Mouse (Mus musculus): Measurements from ENCODE around the gene H2al1h. TPM values are rescaled to one million over a fixed set of nuclear protein-coding genes. Genes with fewer than 3 reads are reported as not detected.
"Not testable (repeated sequence)": the region's sequence is repeated elsewhere in the genome, so short reads cannot be mapped to it uniquely, and the experiment has no call there.

H2al1h gene
- polyA plus RNA-seq, 1 experiment from 2014 or later = not detected

- not testable (repeated sequence) for H3K9me3 ChIP-seq; H3K9ac ChIP-seq (replicated peaks); H3K27ac ChIP-seq; H3K27me3 ChIP-seq; H3K36me3 ChIP-seq; H3K4me3 ChIP-seq (replicated peaks); H3K4me2 ChIP-seq; H3K4me1 ChIP-seq (replicated peaks); ATAC-seq (ENCODE audit: insufficient number of reproducible peaks, insufficient read depth, low FRiP score, low TSS enrichment, low read depth)
- no CpG with 5 or more reads among the region's 3 CpGs for WGBS
Observed at GRCm38 (mm10) chrX:11317956-11318355, 3.3 kb upstream of the H2al1h start, which contains the start of gene H2al1g. Gene H2al1g (plus strand): TSS chrX:11318256.

DNA sequence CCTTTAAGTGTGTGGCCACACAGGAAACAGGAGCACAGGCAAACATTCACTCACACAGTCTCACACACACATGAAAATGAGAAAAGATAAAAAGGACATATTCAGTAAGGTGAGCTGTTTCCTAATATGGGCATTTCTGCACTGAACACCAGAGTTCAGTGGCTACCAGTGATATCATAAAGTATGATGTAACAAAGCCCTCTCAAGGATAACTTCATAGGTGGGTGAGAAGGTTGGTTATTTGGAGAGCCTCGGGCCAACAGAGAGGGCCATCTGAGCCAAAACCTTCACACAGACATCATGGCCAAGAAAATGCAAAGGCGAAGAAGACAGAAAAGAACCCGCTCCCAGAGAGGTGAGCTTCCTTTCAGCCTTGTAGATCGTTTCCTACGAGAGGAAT is 3.1 kb downstream of the H2al1h start, which contains the start of gene H2al1i:
Gene H2al1i, plus strand, starts transcription at position 301 of the 400 bp plus-strand sequence.
- not testable (repeated sequence) for H3K27ac ChIP-seq; ATAC-seq (ENCODE audit: insufficient number of reproducible peaks, insufficient read depth, low FRiP score, low TSS enrichment, low read depth); H3K36me3 ChIP-seq; H3K27me3 ChIP-seq; H3K4me2 ChIP-seq; H3K9ac ChIP-seq (replicated peaks); H3K9me3 ChIP-seq; H3K4me3 ChIP-seq (replicated peaks); H3K4me1 ChIP-seq (replicated peaks)
- WGBS = no CpG with 5 or more reads among the region's 5 CpGs

DNA sequence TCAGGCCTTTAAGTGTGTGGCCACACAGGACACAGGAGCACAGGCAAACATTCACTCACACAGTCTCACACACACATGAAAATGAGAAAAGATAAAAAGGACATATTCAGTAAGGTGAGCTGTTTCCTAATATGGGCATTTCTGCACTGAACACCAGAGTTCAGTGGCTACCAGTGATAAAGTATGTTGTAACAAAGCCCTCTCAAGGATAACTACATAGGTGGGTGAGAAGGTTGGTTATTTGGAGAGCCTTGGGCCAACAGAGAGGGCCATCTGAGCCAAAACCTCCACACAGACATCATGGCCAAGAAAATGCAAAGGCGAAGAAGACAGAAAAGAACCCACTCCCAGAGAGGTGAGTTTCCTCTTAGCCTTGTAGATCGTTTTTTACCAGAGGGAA is 6.2 kb downstream of the H2al1h start, which contains the start of gene H2al1j:
Gene H2al1j, plus strand, starts transcription at position 301 of the 400 bp plus-strand sequence.
- WGBS = 81% methylated on average over 2 of the region's 2 CpGs
- not testable (repeated sequence) for H3K9me3 ChIP-seq; H3K4me1 ChIP-seq (replicated peaks); H3K4me3 ChIP-seq (replicated peaks); ATAC-seq (ENCODE audit: insufficient number of reproducible peaks, insufficient read depth, low FRiP score, low TSS enrichment, low read depth); H3K4me2 ChIP-seq; H3K9ac ChIP-seq (replicated peaks); H3K36me3 ChIP-seq; H3K27ac ChIP-seq
- peaks cover 25% of the 10 kb centered on the region for H3K27me3 ChIP-seq

GRCm38 (mm10) chrX:11345762-11346161 is 24.5 kb downstream of the H2al1h start:
- peaks cover 3% of the 10 kb centered on the region; the same call in 1 of the 2 replicates for H3K27me3 ChIP-seq

DNA sequence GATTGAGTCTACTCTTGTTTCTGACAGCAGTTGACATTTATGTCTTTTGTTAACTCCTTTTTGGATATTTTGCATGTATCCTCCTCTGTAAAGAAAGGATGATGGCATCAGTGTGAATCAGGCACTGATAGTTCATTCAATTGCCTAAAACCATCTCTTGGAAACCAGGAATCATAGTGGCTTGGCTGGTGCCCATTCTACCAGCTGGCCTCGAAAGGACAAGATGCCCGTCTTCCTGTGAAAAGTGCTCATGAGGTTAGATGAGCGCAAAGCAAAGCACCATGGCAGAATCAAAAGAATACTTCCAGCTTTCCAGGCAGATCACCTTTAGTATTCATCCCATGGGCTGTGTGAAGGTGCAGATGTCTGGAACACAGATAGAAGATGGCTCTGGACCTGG is 25.5 kb downstream of the H2al1h start:
- H3K27ac ChIP-seq = no peak overlapping the region

More at GRCm38 (mm10) chrX:11345762-11346161, 24.5 kb downstream of the H2al1h start:
- 24% methylated on average over 9 of the region's 9 CpGs for WGBS
- H3K27ac ChIP-seq = peak overlapping the region; percentile 59
- no peaks in the 10 kb centered on the region for H3K9me3 ChIP-seq
- peak; percentile 42; the same call in 1 of the 2 replicates for ATAC-seq (ENCODE audit: insufficient number of reproducible peaks, insufficient read depth, low FRiP score, low TSS enrichment, low read depth)
- H3K4me2 ChIP-seq = peak overlapping the region; percentile 27; the same call in 1 of the 2 replicates
- no peaks in the 10 kb centered on the region for H3K36me3 ChIP-seq
- H3K9ac ChIP-seq (replicated peaks) = no peak overlapping the region
- H3K4me3 ChIP-seq (replicated peaks) = no peak overlapping the region
- peaks cover 9% of the 10 kb centered on the region; the same call in 1 of the 2 replicates for H3K4me1 ChIP-seq (replicated peaks)

GRCm38 (mm10) chrX:11360823-11361222 is 39.5 kb downstream of the H2al1h start:
- WGBS = 85% methylated on average over 6 of the region's 6 CpGs
- no peak overlapping the region for H3K27ac ChIP-seq
- H3K9ac ChIP-seq (replicated peaks) = no peak overlapping the region
- no peaks in the 10 kb centered on the region for H3K36me3 ChIP-seq
- 0 out of 2 replicates have a peak, but pooled peaks cover 3% of the 10 kb centered on the region for H3K4me1 ChIP-seq (replicated peaks)
- H3K9me3 ChIP-seq = no peaks in the 10 kb centered on the region
- H3K4me3 ChIP-seq (replicated peaks) = no peak overlapping the region
- ATAC-seq (ENCODE audit: insufficient number of reproducible peaks, insufficient read depth, low FRiP score, low TSS enrichment, low read depth) = no peak
- peaks cover 47% of the 10 kb centered on the region for H3K27me3 ChIP-seq
- H3K4me2 ChIP-seq = no peak overlapping the region

More for the DNA sequence above, 25.5 kb downstream of the H2al1h start:
- ATAC-seq (ENCODE audit: insufficient number of reproducible peaks, insufficient read depth, low FRiP score, low TSS enrichment, low read depth) = no peak
- 88% methylated on average over 3 of the region's 3 CpGs for WGBS
- no peak overlapping the region for H3K9ac ChIP-seq (replicated peaks)
- H3K4me1 ChIP-seq (replicated peaks) = peaks cover 9% of the 10 kb centered on the region; the same call in 1 of the 2 replicates
- H3K9me3 ChIP-seq = no peaks in the 10 kb centered on the region
- no peak overlapping the region for H3K4me2 ChIP-seq
- peaks cover 9% of the 10 kb centered on the region; the same call in 1 of the 2 replicates for H3K27me3 ChIP-seq
- no peak overlapping the region for H3K4me3 ChIP-seq (replicated peaks)
- H3K36me3 ChIP-seq = no peaks in the 10 kb centered on the region

- no peak for ATAC-seq (ENCODE audit: insufficient number of reproducible peaks, insufficient read depth, low FRiP score, low TSS enrichment, low read depth)
- no peak overlapping the region for H3K27ac ChIP-seq
- WGBS = 96% methylated on average over 2 of the region's 2 CpGs
Observed at GRCm38 (mm10) chrX:11361261-11361660, 40.0 kb downstream of the H2al1h start.

DNA sequence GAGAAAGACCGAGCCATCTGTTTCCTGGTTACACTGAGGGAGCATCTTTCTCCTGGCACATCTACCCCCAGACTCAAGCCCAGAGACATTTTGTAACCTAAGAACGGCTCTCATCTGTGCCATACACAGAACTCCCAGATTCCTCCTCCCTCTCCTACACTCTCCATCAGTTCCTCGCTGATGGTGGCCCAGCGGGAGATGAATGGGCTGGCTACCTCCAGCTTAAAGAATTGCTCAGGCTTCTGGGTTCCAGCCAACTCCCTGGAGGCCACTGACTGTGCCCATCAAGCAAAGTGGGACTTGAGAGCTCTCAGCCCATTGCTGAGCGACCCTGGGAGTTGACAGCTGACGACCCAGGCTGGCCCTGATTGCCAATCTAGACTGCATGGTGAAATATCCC is 42.6 kb downstream of the H2al1h start:
- H3K4me1 ChIP-seq (replicated peaks) = 0 out of 2 replicates have a peak, but pooled peaks cover 3% of the 10 kb centered on the region
- no peak for ATAC-seq (ENCODE audit: insufficient number of reproducible peaks, insufficient read depth, low FRiP score, low TSS enrichment, low read depth)
- no peaks in the 10 kb centered on the region for H3K36me3 ChIP-seq
- 64% methylated on average over 6 of the region's 6 CpGs for WGBS
- H3K4me3 ChIP-seq (replicated peaks) = no peak overlapping the region
- no peak overlapping the region for H3K4me2 ChIP-seq
- H3K9ac ChIP-seq (replicated peaks) = no peak overlapping the region
- no peaks in the 10 kb centered on the region for H3K9me3 ChIP-seq
- H3K27me3 ChIP-seq = peaks cover 43% of the 10 kb centered on the region
- H3K27ac ChIP-seq = no peak overlapping the region

More at GRCm38 (mm10) chrX:11361261-11361660, 40.0 kb downstream of the H2al1h start:
- no peak overlapping the region for H3K4me2 ChIP-seq
- H3K9me3 ChIP-seq = no peaks in the 10 kb centered on the region
- H3K4me1 ChIP-seq (replicated peaks) = 0 out of 2 replicates have a peak, but pooled peaks cover 3% of the 10 kb centered on the region
- H3K36me3 ChIP-seq = no peaks in the 10 kb centered on the region
- peaks cover 46% of the 10 kb centered on the region for H3K27me3 ChIP-seq
- H3K4me3 ChIP-seq (replicated peaks) = no peak overlapping the region
- no peak overlapping the region for H3K9ac ChIP-seq (replicated peaks)

DNA sequence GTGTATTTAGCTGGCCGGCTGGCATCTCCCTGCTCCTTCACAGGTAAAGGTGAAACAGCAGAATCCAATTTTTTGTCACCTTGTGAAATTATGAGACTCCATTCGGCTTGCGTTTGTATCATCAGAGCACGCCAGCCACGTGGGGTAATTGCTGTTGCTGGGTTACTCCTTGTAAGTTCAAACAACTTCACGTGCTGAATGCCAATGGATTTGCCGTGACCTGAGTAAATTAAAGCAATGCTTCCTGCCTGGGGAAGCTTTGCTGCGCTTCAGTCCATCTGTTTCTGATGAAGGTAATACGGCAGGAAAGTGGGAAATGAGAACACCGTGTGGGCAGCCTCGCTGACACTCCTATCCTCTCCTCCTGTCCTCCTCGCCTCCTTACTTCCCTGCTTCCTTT is 43.9 kb downstream of the H2al1h start:
- Histone ChIP-seq H3K4me3 (replicated peaks) (no peak overlapping the region), H3K9ac (replicated peaks) (no peak overlapping the region), H3K36me3 (no peaks in the 10 kb centered on the region), H3K4me1 (replicated peaks) (0 out of 2 replicates have a peak, but pooled peaks cover 3% of the 10 kb centered on the region), H3K27me3 (peaks cover 36% of the 10 kb centered on the region), H3K4me2 (no peak overlapping the region; the same call in 1 of the 2 replicates), H3K9me3 (no peaks in the 10 kb centered on the region), H3K27ac (no peak overlapping the region)
- WGBS = 27% methylated on average over 12 of the region's 12 CpGs
- no peak for ATAC-seq (ENCODE audit: insufficient number of reproducible peaks, insufficient read depth, low FRiP score, low TSS enrichment, low read depth)

Other genes starting within 250 kb of the H2al1h start
- not detected in 2 replicates for gene H2al1a, start 22.2 kb upstream of the H2al1h start, polyA plus RNA-seq (2016; fragmentation: Nextera tagmentation; extraction: Ambion mirVana)
- gene H2al1b, start 19.1 kb upstream of the H2al1h start, polyA plus RNA-seq (2016; fragmentation: Nextera tagmentation; extraction: Ambion mirVana) = not detected in 2 replicates
- gene H2al1c, start 15.8 kb upstream of the H2al1h start, polyA plus RNA-seq (2016; fragmentation: Nextera tagmentation; extraction: Ambion mirVana) = not detected in 2 replicates
- not detected in 2 replicates for gene H2al1d, start 12.7 kb upstream of the H2al1h start, polyA plus RNA-seq (2016; fragmentation: Nextera tagmentation; extraction: Ambion mirVana)
- not detected in 2 replicates for gene H2al1e, start 9.6 kb upstream of the H2al1h start, polyA plus RNA-seq (2016; fragmentation: Nextera tagmentation; extraction: Ambion mirVana)
- not detected in 2 replicates for gene H2al1f, start 6.3 kb upstream of the H2al1h start, polyA plus RNA-seq (2016; fragmentation: Nextera tagmentation; extraction: Ambion mirVana)
- gene H2al1g, start 3.2 kb upstream of the H2al1h start, polyA plus RNA-seq (2016; fragmentation: Nextera tagmentation; extraction: Ambion mirVana) = not detected in 2 replicates
- gene H2al1i, start 3.2 kb downstream of the H2al1h start, polyA plus RNA-seq (2016; fragmentation: Nextera tagmentation; extraction: Ambion mirVana) = not detected in 2 replicates
- gene H2al1j, start 6.3 kb downstream of the H2al1h start, polyA plus RNA-seq (2016; fragmentation: Nextera tagmentation; extraction: Ambion mirVana) = not detected in 2 replicates

Measured in limb, embryonic 12.5 days (tissue).